Comparison of ENCODE assay signal across 10 mouse cellular contexts in the genomic region with DNA sequence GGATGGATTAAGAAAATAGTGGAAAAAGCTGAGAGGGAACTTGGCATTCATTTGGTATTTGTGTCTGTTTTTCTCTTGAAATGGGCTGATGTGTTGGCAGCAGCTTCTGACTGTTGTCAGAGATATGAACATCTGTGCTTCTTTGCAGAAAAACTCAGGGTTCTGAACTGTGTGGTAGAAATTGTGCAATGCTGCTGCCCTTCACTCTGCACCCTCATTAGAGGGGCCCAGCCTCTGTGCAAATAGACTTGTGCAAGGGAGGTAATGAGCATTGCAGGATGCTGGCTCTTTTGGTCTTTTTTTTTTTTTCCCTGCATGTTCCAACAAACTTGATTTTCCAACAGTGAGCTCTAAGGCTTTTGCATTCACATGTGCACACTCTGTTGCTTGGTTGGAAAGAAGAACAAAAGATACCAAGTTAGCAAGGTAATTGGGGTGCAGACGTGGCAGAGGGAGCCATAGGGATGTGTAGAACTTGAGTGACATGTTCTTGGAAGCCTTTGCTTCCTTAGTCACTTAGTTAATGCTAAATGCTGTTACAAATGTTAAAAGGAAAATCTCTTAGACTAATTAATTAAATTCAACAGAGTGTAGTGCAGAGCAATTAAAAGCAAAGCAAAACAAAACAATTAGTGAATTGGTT. TPM values are rescaled to one million over a fixed set of nuclear protein-coding genes. Genes with fewer than 3 reads are reported as not detected.
DNase-seq lines count a peak whose midpoint lies in the region; ATAC-seq and TF ChIP-seq lines count a peak whose summit lies in the region.
"Had no signal": no experiment of that assay in that cellular context is flagged by ENCODE, and none has a peak within 500 bp of the region (broad histone marks: within the 10 kb centered on the region; RNA-seq: fewer than 3 reads in every experiment).

No protein-coding gene starts in this region.

- peaks cover 32% of the 10 kb centered on the region for H3K4me1 ChIP-seq in heart, adult 2 months (ENCODE audit: control insufficient read depth, insufficient read depth, low read length)
- H3K4me1 ChIP-seq in bone marrow macrophage, adult 2 months (ENCODE audit: control insufficient read depth, insufficient read depth, low read length): peaks cover 67% of the 10 kb centered on the region
- peaks cover 20% of the 10 kb centered on the region for H3K4me1 ChIP-seq in intestine, embryonic 15.5 days (replicated peaks)

- H3K9ac ChIP-seq in heart, adult 2 months (ENCODE audit: low read depth, low read length): no peak overlapping the region
- no peak overlapping the region for H3K9ac ChIP-seq in intestine, embryonic 15.5 days
- H3K9ac ChIP-seq: embryonic facial prominence, embryonic 12.5 days had no signal

- no peaks in the 10 kb centered on the region; the same call in 1 of the 2 replicates for H3K79me2 ChIP-seq in heart, adult 2 months (replicated peaks; ENCODE audit: control insufficient read depth, insufficient read depth, low read length)

- H3K4me3 ChIP-seq in heart, adult 2 months: no peak overlapping the region
- no peak overlapping the region for H3K4me3 ChIP-seq in bone marrow macrophage, adult 2 months (ENCODE audit: insufficient read depth, low read length)
- no peak overlapping the region for H3K4me3 ChIP-seq in intestine, embryonic 15.5 days (replicated peaks)
- H3K4me3 ChIP-seq: embryonic facial prominence, embryonic 12.5 days had no signal

- peak overlapping the region; percentile 51 for H3K27ac ChIP-seq in heart, adult 2 months
- H3K27ac ChIP-seq in bone marrow macrophage, adult 2 months (ENCODE audit: insufficient read depth, low read depth, low read length): peak overlapping the region; percentile 26
- no peak overlapping the region for H3K27ac ChIP-seq in intestine, embryonic 15.5 days
- H3K27ac ChIP-seq: embryonic facial prominence, embryonic 12.5 days had no signal

- WGBS in heart, adult 2 months: 30% methylated on average over 1 of the region's 1 CpGs
- WGBS in intestine, embryonic 15.5 days: 58% methylated on average over 1 of the region's 1 CpGs

- no peak for TF ChIP-seq CTCF in heart, adult 2 months (IDR thresholded peaks at IDR 0.05)
- TF ChIP-seq CTCF in bone marrow macrophage, adult 2 months (IDR thresholded peaks at IDR 0.05; ENCODE audit: low read depth, low read length): no peak

- 0 out of 2 replicates have a peak, but pooled peaks have one; percentile 32 for TF ChIP-seq EP300 in heart, adult 2 months (IDR thresholded peaks at IDR 0.05; ENCODE audit: insufficient read depth, low read depth, low read length)

- DNase-seq in heart, adult 2 months: peak; percentile 43 to 63
- no peak for DNase-seq in heart, postnatal 4 days
- peak; percentile 69 for DNase-seq in lung, postnatal 25 days (ENCODE audit: low spot score)
- DNase-seq in thymus, adult 18-20 months: no peak
- DNase-seq in left cerebral cortex, postnatal 10 days (ENCODE audit: extremely low spot score in 1 of 2, low spot score in 2 of 2): no peak
- DNase-seq in spleen, postnatal 4 days (ENCODE audit: low spot score in 2 of 2): no peak
- DNase-seq: kidney, postnatal 4 days had no signal

- no peaks in the 10 kb centered on the region for H3K27me3 ChIP-seq in heart, adult 2 months (ENCODE audit: control insufficient read depth, insufficient read depth, low read length)
- H3K27me3 ChIP-seq in intestine, embryonic 15.5 days (replicated peaks): no peaks in the 10 kb centered on the region
- H3K27me3 ChIP-seq: embryonic facial prominence, embryonic 12.5 days had no signal

- ATAC-seq in intestine, embryonic 15.5 days: peak; percentile 79

- intact Hi-C loops in heart, adult 2 months (cut with DNase I): no loop called here
- intact Hi-C loops in left cerebral cortex, postnatal 10 days (cut with DNase I): no loop called here

- H3K9me3 ChIP-seq in intestine, embryonic 15.5 days: no peaks in the 10 kb centered on the region
- H3K9me3 ChIP-seq: embryonic facial prominence, embryonic 12.5 days had no signal

- peaks cover 10% of the 10 kb centered on the region for H3K36me3 ChIP-seq in heart, adult 2 months (ENCODE audit: control insufficient read depth, insufficient read depth, low read length)
- no peaks in the 10 kb centered on the region for H3K36me3 ChIP-seq in intestine, embryonic 15.5 days
- H3K36me3 ChIP-seq: embryonic facial prominence, embryonic 12.5 days had no signal

- H3K4me2 ChIP-seq in intestine, embryonic 15.5 days (replicated peaks): no peak overlapping the region
- H3K4me2 ChIP-seq: embryonic facial prominence, embryonic 12.5 days had no signal

- TF ChIP-seq POLR2A in heart, adult 2 months (IDR thresholded peaks at IDR 0.05; ENCODE audit: insufficient read depth, low read depth, low read length): no peak
- no peak for TF ChIP-seq POLR2A in bone marrow macrophage, adult 2 months (IDR thresholded peaks at IDR 0.05; ENCODE audit: borderline replicate concordance, low read depth, low read length)

RNA-seq across cellular contexts. Expression of gene Elmo1, which starts 26.6 kb away (rescaled TPM):
- 1 to 10 TPM; 7.1 to 9.1 TPM for total RNA-seq in heart, adult 2 months (2021)
- 7.0 and 11.2 TPM in 2 replicates for polyA plus RNA-seq in heart, adult 2 months (2012; rRNA removed)
- 10 to 100 TPM; 21.1 to 22.4 TPM for total RNA-seq in heart, postnatal 4 days (2021)
- polyA plus RNA-seq in bone marrow macrophage, adult 2 months (2012; ENCODE audit: insufficient read depth, insufficient read length, missing spikeins): 57.2 and 60.9 TPM in 2 replicates
- polyA plus RNA-seq in intestine, embryonic 15.5 days (2015; fragmentation: Nextera tagmentation; extraction: Ambion mirVana): 14.9 and 15.0 TPM in 2 replicates
- 10 to 100 TPM; 45.7 to 47.2 TPM for total RNA-seq in left cerebral cortex, postnatal 10 days (2021)

Comparison
In these comparisons a context has a peak if more than half of its experiments do, and no peak if none do; other contexts are left out.
1. DNase-seq: peak in heart, adult 2 months (2 of 2) and lung, postnatal 25 days (single experiment); none in heart, postnatal 4 days (single experiment), thymus, adult 18-20 months (0 of 2), left cerebral cortex, postnatal 10 days (0 of 2) and spleen, postnatal 4 days (0 of 2).